Mouse (Mus musculus): ENCODE data around the gene Isl1.

Isl1 gene

GRCm38 (mm10) chr13:116294151-116294461 is 15.4 kb downstream of the Isl1 start:
- DNase-seq: no peak

GRCm38 (mm10) chr13:116293301-116294150 is 16.0 kb downstream of the Isl1 start:
- peak in 1 of 2 experiments; percentile 7 for DNase-seq

GRCm38 (mm10) chr13:116289655-116290054 is 19.8 kb downstream of the Isl1 start:
- DNase-seq: no peak

GRCm38 (mm10) chr13:116279207-116279772 is 30.2 kb downstream of the Isl1 start:
- DNase-seq: no peak
